Mouse (Mus musculus): ENCODE data around the gene Tmem198b. TPM values are rescaled to one million over a fixed set of nuclear protein-coding genes. Genes with fewer than 3 reads are reported as not detected.

Tmem198b gene
- polyA plus RNA-seq, 1 experiment = 18.0 TPM

DNA sequence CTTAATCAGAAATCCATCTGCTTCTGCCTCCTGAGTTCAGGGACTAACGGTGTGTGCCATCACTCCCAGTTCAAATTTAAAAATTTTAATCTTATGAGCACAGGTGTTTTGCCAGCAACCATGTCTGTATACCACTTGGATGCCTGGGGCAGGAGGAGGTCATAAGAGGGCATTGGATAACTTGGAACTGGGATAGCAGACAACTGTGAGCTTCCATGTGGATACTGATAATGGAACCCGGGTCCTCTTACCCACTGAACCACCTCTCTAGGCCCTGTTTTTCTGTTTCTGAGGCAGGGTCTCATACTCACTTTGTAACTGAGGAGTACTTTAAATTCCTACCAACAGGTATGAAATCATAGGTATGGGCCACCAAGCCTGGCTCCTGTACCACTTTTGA is 25.7 kb downstream of the Tmem198b start:
- no peak for TF ChIP-seq POLR2A (IDR thresholded peaks at IDR 0.05; ENCODE audit: borderline replicate concordance, low read depth, low read length)
- TF ChIP-seq CTCF (IDR thresholded peaks at IDR 0.05; ENCODE audit: low read depth, low read length) = no peak
- H3K27ac ChIP-seq (ENCODE audit: insufficient read depth, low read depth, low read length) = peak overlapping the region; percentile 76
- H3K4me3 ChIP-seq (ENCODE audit: insufficient read depth, low read length) = no peak overlapping the region
- peaks cover 27% of the 10 kb centered on the region for H3K4me1 ChIP-seq (ENCODE audit: control insufficient read depth, insufficient read depth, low read length)

DNA sequence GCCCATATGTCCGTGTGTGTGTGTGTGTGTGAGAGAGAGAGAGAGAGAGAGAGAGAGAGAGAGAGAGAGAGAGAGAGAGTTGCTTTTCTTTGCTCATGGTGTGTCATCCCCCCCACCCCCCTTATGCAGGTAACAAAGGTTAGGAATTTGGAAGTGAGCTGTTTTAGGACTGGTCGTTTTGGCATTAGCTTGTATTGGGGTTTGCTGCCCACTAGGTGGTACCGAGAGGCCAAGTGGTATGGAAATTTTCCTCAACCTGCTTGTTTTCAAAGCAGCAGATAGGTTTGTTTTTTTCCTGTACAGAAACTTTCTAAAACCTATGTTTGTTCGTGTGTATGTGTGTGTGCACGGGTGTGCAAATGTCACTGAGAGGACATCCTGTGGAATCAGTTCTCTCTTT is 30.5 kb downstream of the Tmem198b start:
- Histone ChIP-seq H3K4me1 (ENCODE audit: control insufficient read depth, insufficient read depth, low read length) (peaks cover 6% of the 10 kb centered on the region), H3K27ac (ENCODE audit: insufficient read depth, low read depth, low read length) (no peak overlapping the region), H3K4me3 (ENCODE audit: insufficient read depth, low read length) (no peak overlapping the region)
- TF ChIP-seq CTCF (IDR thresholded peaks at IDR 0.05; ENCODE audit: low read depth, low read length) = no peak
- no peak for TF ChIP-seq POLR2A (IDR thresholded peaks at IDR 0.05; ENCODE audit: borderline replicate concordance, low read depth, low read length)

DNA sequence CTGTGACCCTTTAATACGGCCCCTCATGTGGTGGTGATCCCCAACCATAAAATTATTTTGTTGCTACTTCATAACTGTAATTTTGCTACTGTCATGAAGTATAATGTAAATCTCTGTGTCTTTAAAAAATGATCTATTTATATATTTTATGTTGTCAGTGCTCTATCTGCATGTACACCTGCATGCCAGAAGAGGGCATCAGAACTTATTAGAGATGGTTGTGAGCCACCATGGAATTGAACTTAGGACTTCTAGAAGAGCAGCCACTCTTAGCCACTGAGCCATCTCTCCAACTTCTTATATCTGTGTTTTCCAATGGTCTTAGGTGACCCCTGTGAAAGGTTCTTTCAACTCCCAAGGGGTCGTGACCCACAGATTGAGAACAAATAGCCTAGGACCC is 31.3 kb downstream of the Tmem198b start:
- Histone ChIP-seq H3K4me3 (ENCODE audit: insufficient read depth, low read length) (no peak overlapping the region), H3K27ac (ENCODE audit: insufficient read depth, low read depth, low read length) (no peak overlapping the region), H3K4me1 (ENCODE audit: control insufficient read depth, insufficient read depth, low read length) (no peaks in the 10 kb centered on the region)
- TF ChIP-seq POLR2A (IDR thresholded peaks at IDR 0.05; ENCODE audit: borderline replicate concordance, low read depth, low read length) (no peak), CTCF (IDR thresholded peaks at IDR 0.05; ENCODE audit: low read depth, low read length) (no peak)

Other genes starting within 250 kb of the Tmem198b start
- 70.1 and 76.0 TPM in 2 replicates for gene Pa2g4, start 238.4 kb downstream of the Tmem198b start, polyA plus RNA-seq (2012; ENCODE audit: insufficient read depth, insufficient read length, missing spikeins)
- 2.2 and 2.6 TPM in 2 replicates for gene Erbb3, start 214.7 kb downstream of the Tmem198b start, polyA plus RNA-seq (2012; ENCODE audit: insufficient read depth, insufficient read length, missing spikeins)
- gene Rps26, start 177.6 kb downstream of the Tmem198b start, polyA plus RNA-seq (2012; ENCODE audit: insufficient read depth, insufficient read length, missing spikeins) = 886 and 996 TPM in 2 replicates
- gene Ikzf4, start 158.4 kb downstream of the Tmem198b start, polyA plus RNA-seq (2012; ENCODE audit: insufficient read depth, insufficient read length, missing spikeins) = not detected in 2 replicates
- 6.3 and 7.2 TPM in 2 replicates for gene Suox, start 130.3 kb downstream of the Tmem198b start, polyA plus RNA-seq (2012; ENCODE audit: insufficient read depth, insufficient read length, missing spikeins)
- gene Rab5b, start 108.1 kb downstream of the Tmem198b start, polyA plus RNA-seq (2012; ENCODE audit: insufficient read depth, insufficient read length, missing spikeins) = 123 and 131 TPM in 2 replicates
- gene Pmel, start 100.2 kb downstream of the Tmem198b start, polyA plus RNA-seq (2012; ENCODE audit: insufficient read depth, insufficient read length, missing spikeins) = 0.37 and 0.67 TPM in 2 replicates
- gene Cdk2, start 99.3 kb downstream of the Tmem198b start, polyA plus RNA-seq (2012; ENCODE audit: insufficient read depth, insufficient read length, missing spikeins) = 47.0 and 53.0 TPM in 2 replicates
- 26.1 and 29.6 TPM in 2 replicates for gene Dgka, start 59.5 kb downstream of the Tmem198b start, polyA plus RNA-seq (2012; ENCODE audit: insufficient read depth, insufficient read length, missing spikeins)
- gene Pym1, start 56.5 kb downstream of the Tmem198b start, polyA plus RNA-seq (2012; ENCODE audit: insufficient read depth, insufficient read length, missing spikeins) = 26.1 and 33.8 TPM in 2 replicates
- gene Mmp19, start 13.5 kb downstream of the Tmem198b start, polyA plus RNA-seq (2012; ENCODE audit: insufficient read depth, insufficient read length, missing spikeins) = 26.8 and 28.3 TPM in 2 replicates
- 65.2 and 65.7 TPM in 2 replicates for gene Dnajc14, start 308 bp downstream of the Tmem198b start, polyA plus RNA-seq (2012; ENCODE audit: insufficient read depth, insufficient read length, missing spikeins)
- 62.2 and 81.9 TPM in 2 replicates for gene Sarnp, start 13.0 kb upstream of the Tmem198b start, polyA plus RNA-seq (2012; ENCODE audit: insufficient read depth, insufficient read length, missing spikeins)
- gene Ormdl2, start 17.3 kb upstream of the Tmem198b start, polyA plus RNA-seq (2012; ENCODE audit: insufficient read depth, insufficient read length, missing spikeins) = 78.1 and 83.5 TPM in 2 replicates
- not detected in 2 replicates for gene Gdf11, start 87.3 kb upstream of the Tmem198b start, polyA plus RNA-seq (2012; ENCODE audit: insufficient read depth, insufficient read length, missing spikeins)
- gene Cd63, start 96.6 kb upstream of the Tmem198b start, polyA plus RNA-seq (2012; ENCODE audit: insufficient read depth, insufficient read length, missing spikeins) = 751 and 791 TPM in 2 replicates
- gene Rdh5, start 118.5 kb upstream of the Tmem198b start, polyA plus RNA-seq (2012; ENCODE audit: insufficient read depth, insufficient read length, missing spikeins) = 4.6 and 7.5 TPM in 2 replicates
- gene Bloc1s1, start 119.7 kb upstream of the Tmem198b start, polyA plus RNA-seq (2012; ENCODE audit: insufficient read depth, insufficient read length, missing spikeins) = 125 TPM in 2 replicates
- gene Itga7, start 129.4 kb upstream of the Tmem198b start, polyA plus RNA-seq (2012; ENCODE audit: insufficient read depth, insufficient read length, missing spikeins) = 0.17 TPM in 1 of 2 replicates, not detected in the other
- gene Mettl7b, start 156.6 kb upstream of the Tmem198b start, polyA plus RNA-seq (2012; ENCODE audit: insufficient read depth, insufficient read length, missing spikeins) = not detected in 2 replicates
- not detected in 2 replicates for gene Olfr9, start 185.1 kb upstream of the Tmem198b start, polyA plus RNA-seq (2012; ENCODE audit: insufficient read depth, insufficient read length, missing spikeins)
- gene Olfr763, start 206.4 kb upstream of the Tmem198b start, polyA plus RNA-seq (2012; ENCODE audit: insufficient read depth, insufficient read length, missing spikeins) = not detected in 2 replicates
- gene Olfr764-ps1, start 235.5 kb upstream of the Tmem198b start, polyA plus RNA-seq (2012; ENCODE audit: insufficient read depth, insufficient read length, missing spikeins) = not detected in 2 replicates
- gene Olfr765, start 245.6 kb upstream of the Tmem198b start, polyA plus RNA-seq (2012; ENCODE audit: insufficient read depth, insufficient read length, missing spikeins) = not detected in 2 replicates